Mouse (Mus musculus) midbrain, embryonic 11.5 days (tissue): ENCODE data around the gene Mest. TPM values are rescaled to one million over a fixed set of nuclear protein-coding genes. Genes with fewer than 3 reads are reported as not detected.

ENCODE experiments used
- ATAC-seq: fragments of 200-750 bp; cut with Nextera tagmentation; 2 replicates; pipeline ENCODE4 v1.8.0; 2017; ENCODE audit warnings: moderate TSS enrichment, moderate library complexity; ENCODE audit not compliant: low FRiP score
- DNase-seq: peaks from one replicate; pipeline ENCODE4 v3.0.0; 2015; ENCODE audit warnings: low spot score; ENCODE audit errors: missing footprints
- H3K27ac ChIP-seq: fragments of 300-500 bp; sonication (generic); 2 replicates; pipeline ENCODE4 v1.5.1; 2014; ENCODE audit warnings: low read depth, low read length
- H3K27me3 ChIP-seq: fragments of 300-500 bp; sonication (generic); 2 replicates; pipeline ENCODE4 v1.6.1; 2014; ENCODE audit warnings: mild to moderate bottlenecking, low read length, moderate library complexity, mixed read lengths; ENCODE audit not compliant: control insufficient read depth, insufficient read depth
- H3K36me3 ChIP-seq: fragments of 300-500 bp; sonication (generic); 2 replicates; pipeline ENCODE4 v1.6.1; 2014; ENCODE audit warnings: mild to moderate bottlenecking, low read length, moderate library complexity, mixed read lengths; ENCODE audit not compliant: control insufficient read depth, insufficient read depth
- H3K4me1 ChIP-seq: fragments of 300-500 bp; sonication (generic); 2 replicates; pipeline ENCODE4 v1.6.1; 2014; ENCODE audit warnings: low read length; ENCODE audit not compliant: control insufficient read depth, insufficient read depth
- H3K4me2 ChIP-seq: fragments of 300-500 bp; sonication (generic); 2 replicates; pipeline ENCODE4 v1.6.1; 2014; ENCODE audit warnings: mild to moderate bottlenecking, moderate library complexity
- H3K4me3 ChIP-seq: fragments of 300-500 bp; sonication (generic); 2 replicates; pipeline ENCODE4 v1.5.1; 2014; ENCODE audit warnings: low read depth, low read length
- H3K9ac ChIP-seq: fragments of 300-500 bp; sonication (generic); 2 replicates; pipeline ENCODE4 v1.6.1; 2014; ENCODE audit warnings: low read length
- H3K9me3 ChIP-seq: fragments of 300-500 bp; sonication (generic); 2 replicates; pipeline ENCODE4 v1.6.1; 2016; ENCODE audit warnings: low read length; ENCODE audit not compliant: control insufficient read depth
- WGBS: fragments of 180-500 bp; shearing (Covaris S2); extraction: QIAGEN DNeasy Blood & Tissue Kit; methylation state at CpG from one replicate; pipeline ENCODE4 v1.1.7; 2014; 5-methylcytosine and 5-hydroxymethylcytosine counted together
- polyA plus RNA-seq: library from polyadenylated mRNA; unstranded; fragments of >200 nt; fragmentation: Nextera tagmentation; extraction: Ambion mirVana; gene quantifications from 2 replicates; pipeline ENCODE4 v1.2.1, GENCODE M21; 2014

The Mest gene
- polyA plus RNA-seq, 1 experiment from 2014 or later = 1,269 TPM

DNA sequence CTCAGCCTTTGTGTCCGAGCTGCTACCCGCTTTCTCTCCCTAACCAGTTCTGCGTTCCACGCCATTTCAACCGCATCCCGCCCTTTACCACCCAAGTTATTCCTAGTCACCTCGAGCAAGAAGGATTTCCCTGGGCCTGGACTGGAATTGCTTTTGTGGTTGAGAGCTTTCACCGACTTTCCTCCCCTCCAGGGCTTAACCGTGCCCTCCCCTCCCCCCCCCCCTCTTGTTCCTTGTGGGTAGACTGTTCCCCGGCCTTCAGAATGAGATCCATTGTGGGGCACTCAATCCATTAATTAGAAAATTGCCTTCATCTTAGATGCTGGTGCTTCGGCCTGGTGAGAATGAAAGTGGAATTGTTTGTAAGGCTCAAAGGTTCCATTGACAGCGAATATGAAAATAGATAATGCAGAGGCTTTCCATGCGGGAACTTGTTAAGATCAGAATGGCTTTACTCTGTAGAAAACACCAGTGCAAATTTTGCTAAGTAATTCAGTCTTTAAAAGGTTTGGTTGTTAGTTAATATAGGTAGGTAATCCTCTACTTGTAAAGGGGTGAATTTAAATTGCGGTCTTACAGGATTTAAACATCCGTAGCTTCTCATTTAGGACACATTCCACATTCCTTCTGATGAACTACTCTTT is 12.5 kb downstream of the Mest start:
- Histone ChIP-seq H3K9me3 (peaks cover 30% of the 10 kb centered on the region), H3K9ac (peak overlapping the region; percentile 77; the same call in 1 of the 2 replicates), H3K4me2 (peak overlapping the region; percentile 62), H3K4me1 (peaks cover 20% of the 10 kb centered on the region), H3K36me3 (no peaks in the 10 kb centered on the region), H3K27ac (peak overlapping the region; percentile 92), H3K27me3 (no peaks in the 10 kb centered on the region), H3K4me3 (peak overlapping the region; percentile 23)
- WGBS = 51% methylated on average over 15 of the region's 15 CpGs
- peak; percentile 91 for DNase-seq
- no peak for ATAC-seq

DNA sequence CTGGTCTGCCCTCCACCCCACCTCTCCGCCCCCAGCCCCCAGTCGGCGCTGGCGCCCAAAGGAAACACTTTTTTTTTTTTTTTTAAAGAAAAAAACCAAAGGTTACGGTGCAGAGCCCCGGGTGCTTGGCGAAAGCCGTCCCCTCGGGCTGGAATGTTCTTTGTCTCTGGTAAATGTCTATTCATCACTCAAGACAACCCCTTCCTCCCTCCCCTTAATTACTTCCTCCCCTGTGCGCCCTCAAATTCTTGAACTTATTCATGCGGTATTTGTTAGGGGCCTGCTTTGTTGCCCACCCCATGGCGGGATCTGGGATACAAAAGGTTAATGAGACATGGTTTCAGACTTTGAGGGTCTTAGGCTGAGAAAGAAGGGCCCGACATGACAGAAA is 13.0 kb downstream of the Mest start:
- ATAC-seq = peak; percentile 28; the same call in 1 of the 2 replicates
- H3K27ac ChIP-seq = peak overlapping the region; percentile 92
- peak overlapping the region; percentile 62 for H3K4me2 ChIP-seq
- H3K27me3 ChIP-seq = no peaks in the 10 kb centered on the region
- H3K9ac ChIP-seq = peak overlapping the region; percentile 77
- H3K4me3 ChIP-seq = no peak overlapping the region
- peaks cover 30% of the 10 kb centered on the region for H3K9me3 ChIP-seq
- peaks cover 20% of the 10 kb centered on the region for H3K4me1 ChIP-seq
- no peaks in the 10 kb centered on the region for H3K36me3 ChIP-seq
- DNase-seq = peak; percentile 90
- 58% methylated on average over 13 of the region's 13 CpGs for WGBS

- Histone ChIP-seq H3K4me2 (peak overlapping the region; percentile 62), H3K27me3 (no peaks in the 10 kb centered on the region), H3K9ac (peak overlapping the region; percentile 77), H3K27ac (peak overlapping the region; percentile 92), H3K4me1 (peaks cover 20% of the 10 kb centered on the region), H3K36me3 (no peaks in the 10 kb centered on the region), H3K9me3 (peaks cover 30% of the 10 kb centered on the region), H3K4me3 (peak overlapping the region; percentile 58)
- WGBS = 52% methylated on average over 29 of the region's 29 CpGs
- DNase-seq (peak; percentile 97), ATAC-seq (peak; percentile 66)
Observed at GRCm38 (mm10) chr6:30736864-30737547, 13.7 kb downstream of the Mest start.

- peak; percentile 97 for DNase-seq
- Histone ChIP-seq H3K9ac (peak overlapping the region; percentile 77), H3K27ac (peak overlapping the region; percentile 92), H3K27me3 (no peaks in the 10 kb centered on the region), H3K36me3 (peaks cover 5% of the 10 kb centered on the region; the same call in 1 of the 2 replicates), H3K4me2 (peak overlapping the region; percentile 62), H3K4me1 (peaks cover 19% of the 10 kb centered on the region), H3K4me3 (peak overlapping the region; percentile 58), H3K9me3 (peaks cover 30% of the 10 kb centered on the region)
- ATAC-seq = peak; percentile 76
- 53% methylated on average over 60 of the region's 66 CpGs for WGBS
Observed at GRCm38 (mm10) chr6:30737548-30738463, 14.5 kb downstream of the Mest start.

- peak overlapping the region; percentile 57 for H3K27ac ChIP-seq
- no peaks in the 10 kb centered on the region for H3K27me3 ChIP-seq
- DNase-seq (peak; percentile 91), ATAC-seq (no peak)
- H3K36me3 ChIP-seq = peaks cover 9% of the 10 kb centered on the region; the same call in 1 of the 2 replicates
- peak overlapping the region; percentile 77 for H3K9ac ChIP-seq
- H3K4me3 ChIP-seq = peak overlapping the region; percentile 58
- 48% methylated on average over 20 of the region's 20 CpGs for WGBS
- peaks cover 30% of the 10 kb centered on the region for H3K9me3 ChIP-seq
- H3K4me2 ChIP-seq = peak overlapping the region; percentile 62
- H3K4me1 ChIP-seq = peaks cover 12% of the 10 kb centered on the region
Observed at GRCm38 (mm10) chr6:30738464-30739006, 15.2 kb downstream of the Mest start.

- 53% methylated on average over 10 of the region's 10 CpGs for WGBS
- H3K27ac ChIP-seq = no peak overlapping the region
- peak overlapping the region; percentile 62 for H3K4me2 ChIP-seq
- H3K9me3 ChIP-seq = peaks cover 30% of the 10 kb centered on the region
- H3K4me3 ChIP-seq = peak overlapping the region; percentile 58
- H3K27me3 ChIP-seq = no peaks in the 10 kb centered on the region
- H3K4me1 ChIP-seq = peaks cover 8% of the 10 kb centered on the region
- no peak for ATAC-seq
- peak overlapping the region; percentile 77 for H3K9ac ChIP-seq
- peaks cover 12% of the 10 kb centered on the region; the same call in 1 of the 2 replicates for H3K36me3 ChIP-seq
- peak; percentile 92 for DNase-seq
Observed at GRCm38 (mm10) chr6:30739177-30739747, 15.9 kb downstream of the Mest start.

DNA sequence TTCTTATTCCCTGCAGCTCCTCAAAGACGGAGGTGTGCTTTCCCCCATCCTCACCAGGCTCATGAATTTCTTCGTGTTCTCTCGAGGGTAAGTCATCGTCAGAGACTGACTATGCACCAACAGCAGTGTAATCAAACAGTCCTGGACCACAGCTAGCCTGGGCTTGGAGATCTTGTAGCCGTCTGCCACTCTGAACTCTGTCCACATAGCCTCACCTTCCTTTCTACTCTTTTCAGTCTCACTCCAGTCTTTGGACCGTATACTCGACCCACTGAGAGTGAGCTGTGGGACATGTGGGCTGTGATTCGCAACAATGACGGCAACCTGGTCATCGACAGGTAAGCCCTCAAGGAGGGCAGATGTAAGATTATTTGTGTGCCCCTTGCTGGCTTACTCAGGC is 21.5 kb downstream of the Mest start:
- no peak overlapping the region for H3K27ac ChIP-seq
- ATAC-seq (no peak), DNase-seq (no peak)
- no peak overlapping the region for H3K4me2 ChIP-seq
- H3K27me3 ChIP-seq = no peaks in the 10 kb centered on the region
- H3K4me3 ChIP-seq = no peak overlapping the region
- no peaks in the 10 kb centered on the region for H3K9me3 ChIP-seq
- no peak overlapping the region for H3K9ac ChIP-seq
- peaks cover 23% of the 10 kb centered on the region; the same call in 1 of the 2 replicates for H3K36me3 ChIP-seq
- 86% methylated on average over 10 of the region's 10 CpGs for WGBS
- H3K4me1 ChIP-seq = no peaks in the 10 kb centered on the region; the same call in 1 of the 2 replicates

DNA sequence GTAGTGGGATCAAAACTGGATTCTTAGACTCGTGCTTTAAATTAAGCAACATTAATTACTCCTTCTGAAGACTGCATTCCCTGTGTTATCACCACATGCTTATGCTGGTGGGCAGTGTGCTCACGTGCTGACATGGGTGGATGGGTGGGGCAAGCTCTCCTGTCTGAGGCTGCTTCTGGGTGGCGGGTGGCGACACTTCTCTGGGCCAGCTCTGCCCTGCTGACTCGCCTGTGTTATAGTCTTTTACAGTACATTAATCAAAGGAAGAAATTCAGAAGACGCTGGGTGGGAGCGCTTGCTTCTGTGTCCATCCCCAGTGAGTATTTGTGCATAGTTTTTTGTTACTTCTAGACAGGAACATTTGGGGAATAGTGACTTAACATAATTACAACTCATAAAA is 22.2 kb downstream of the Mest start:
- DNase-seq (no peak), ATAC-seq (no peak)
- H3K4me2 ChIP-seq = no peak overlapping the region
- peaks cover 23% of the 10 kb centered on the region; the same call in 1 of the 2 replicates for H3K36me3 ChIP-seq
- 77% methylated on average over 7 of the region's 7 CpGs for WGBS
- H3K27ac ChIP-seq = no peak overlapping the region
- H3K4me1 ChIP-seq = no peaks in the 10 kb centered on the region; the same call in 1 of the 2 replicates
- H3K4me3 ChIP-seq = no peak overlapping the region
- no peaks in the 10 kb centered on the region for H3K9me3 ChIP-seq
- no peaks in the 10 kb centered on the region for H3K27me3 ChIP-seq
- H3K9ac ChIP-seq = no peak overlapping the region
